Mouse (Mus musculus) ES-E14 (cell line): Measurements from ENCODE around the gene Grb7.

Experiments used
- CHD2 ChIP-seq: IDR thresholded peaks from 2 replicates; pipeline ENCODE4 v1.6.1; 2014; ENCODE audit warnings: mild to moderate bottlenecking, low read depth, low read length, inconsistent platforms
- HCFC1 ChIP-seq: IDR thresholded peaks from 2 replicates; pipeline ENCODE4 v1.6.1; 2012; ENCODE audit warnings: low read length, inconsistent platforms, borderline replicate concordance; ENCODE audit not compliant: insufficient read depth
- MAFK ChIP-seq: IDR thresholded peaks from 2 replicates; pipeline ENCODE4 v1.6.1; 2014; ENCODE audit warnings: mild to moderate bottlenecking, low read depth, low read length, inconsistent platforms; ENCODE audit not compliant: insufficient read depth
- ZC3H11A ChIP-seq: IDR thresholded peaks from 2 replicates; pipeline ENCODE4 v1.6.1; 2012; ENCODE audit warnings: low read depth, mild to moderate bottlenecking, inconsistent platforms, low read length, borderline replicate concordance
- ZNF384 ChIP-seq: IDR thresholded peaks from 2 replicates; pipeline ENCODE4 v1.6.1; 2012; ENCODE audit warnings: low read depth, low read length, inconsistent platforms

GRCm38 (mm10) chr11:98414162-98414561, 32.0 kb upstream of the Grb7 start:
- TF ChIP-seq CHD2 (no peak), MAFK (no peak), ZC3H11A (no peak), ZNF384 (no peak), HCFC1 (no peak)
